Mouse (Mus musculus): Measurements from ENCODE around the gene Uchl4. TPM values are rescaled to one million over a fixed set of nuclear protein-coding genes. Genes with fewer than 3 reads are reported as not detected.
"Not testable (repeated sequence)": the region's sequence is repeated elsewhere in the genome, so short reads cannot be mapped to it uniquely, and the experiment has no call there.

The Uchl4 gene
- polyA plus RNA-seq (2012; rRNA removed), result 0.11 and 0.13 TPM in 2 replicates

DNA sequence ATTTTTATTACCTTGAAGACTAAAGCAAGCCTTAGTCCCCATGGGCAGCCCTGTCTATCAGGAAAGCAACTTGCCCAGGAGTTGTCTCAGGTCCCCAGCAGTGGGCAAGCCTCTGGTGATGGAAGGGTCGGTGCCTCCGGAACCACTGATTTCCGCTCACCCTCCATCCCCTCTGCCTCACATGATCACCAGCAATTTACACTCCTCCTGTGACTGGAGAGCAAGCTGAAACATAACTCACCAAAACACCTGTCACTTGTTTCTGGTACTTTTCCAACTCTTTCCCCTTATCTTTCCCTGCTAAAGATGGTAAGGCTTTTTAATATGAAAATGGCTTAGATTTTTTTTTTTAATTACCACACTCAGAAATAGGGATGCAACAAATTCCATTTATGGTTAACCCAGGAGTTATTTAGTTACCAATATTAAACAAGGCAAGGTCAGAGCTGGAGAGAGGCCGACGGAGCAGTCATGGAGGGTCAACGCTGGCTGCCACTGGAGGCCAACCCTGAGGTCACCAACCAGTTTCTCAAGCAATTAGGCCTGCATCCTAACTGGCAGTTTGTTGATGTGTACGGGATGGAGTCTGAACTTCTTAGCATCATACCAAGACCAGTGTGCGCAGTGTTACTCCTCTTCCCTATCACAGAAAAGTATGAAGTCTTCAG lies at the start of gene Uchl4:
Gene Uchl4, plus strand, starts transcription at position 434 of the 668 bp plus-strand sequence.
- 93% methylated on average over 8 of the region's 8 CpGs for WGBS
- Histone ChIP-seq H3K4me1 (ENCODE audit: control insufficient read depth, insufficient read depth, low read length) (0 out of 2 replicates have a peak, but pooled peaks cover 4% of the 10 kb centered on the region), H3K4me3 (replicated peaks; ENCODE audit: insufficient read depth, low read depth, low read length) (no peak within 1 kb of the TSS), H3K27ac (ENCODE audit: insufficient read depth, low read length) (no peak within 1 kb of the TSS), H3K27me3 (ENCODE audit: control insufficient read depth, insufficient read depth, low read length) (no peaks in the 10 kb centered on the region)
- DNase-seq, result no peak
- TF ChIP-seq POLR2A (IDR thresholded peaks at IDR 0.05; ENCODE audit: borderline replicate concordance, insufficient read depth, low read length) (no peak), CTCF (IDR thresholded peaks at IDR 0.05; ENCODE audit: borderline replicate concordance, insufficient read depth, low read depth, low read length) (no peak)

DNA sequence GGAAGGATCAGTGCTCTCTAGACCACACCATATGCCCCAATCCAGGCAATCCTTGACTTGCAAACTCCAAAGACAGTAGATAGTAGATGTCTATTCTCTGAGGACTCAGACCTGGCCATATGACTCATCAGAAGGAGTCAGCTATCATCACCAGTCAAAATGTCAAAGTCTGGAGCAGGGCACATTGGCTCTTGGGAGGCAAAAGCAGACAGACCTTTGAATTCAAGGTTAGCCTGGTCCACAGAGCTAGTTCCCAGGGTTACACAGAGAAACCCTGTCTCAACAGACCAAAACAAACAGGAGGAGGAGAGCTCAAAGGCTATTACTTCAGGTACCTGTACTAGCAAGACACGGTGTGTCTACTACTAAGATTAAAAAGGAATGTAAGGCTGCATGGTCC lies 41.1 kb upstream of the Uchl4 start:
- Histone ChIP-seq H3K4me3 (replicated peaks; ENCODE audit: insufficient read depth, low read depth, low read length) (no peak overlapping the region), H3K27ac (ENCODE audit: insufficient read depth, low read length) (no peak overlapping the region), H3K27me3 (ENCODE audit: control insufficient read depth, insufficient read depth, low read length) (no peaks in the 10 kb centered on the region), H3K4me1 (ENCODE audit: control insufficient read depth, insufficient read depth, low read length) (no peaks in the 10 kb centered on the region)
- TF ChIP-seq POLR2A (IDR thresholded peaks at IDR 0.05; ENCODE audit: borderline replicate concordance, insufficient read depth, low read length), result no peak
- TF ChIP-seq CTCF (IDR thresholded peaks at IDR 0.05; ENCODE audit: borderline replicate concordance, insufficient read depth, low read depth, low read length), result no peak
- no peak for DNase-seq
- WGBS, result 97% methylated on average over 1 of the region's 1 CpGs

DNA sequence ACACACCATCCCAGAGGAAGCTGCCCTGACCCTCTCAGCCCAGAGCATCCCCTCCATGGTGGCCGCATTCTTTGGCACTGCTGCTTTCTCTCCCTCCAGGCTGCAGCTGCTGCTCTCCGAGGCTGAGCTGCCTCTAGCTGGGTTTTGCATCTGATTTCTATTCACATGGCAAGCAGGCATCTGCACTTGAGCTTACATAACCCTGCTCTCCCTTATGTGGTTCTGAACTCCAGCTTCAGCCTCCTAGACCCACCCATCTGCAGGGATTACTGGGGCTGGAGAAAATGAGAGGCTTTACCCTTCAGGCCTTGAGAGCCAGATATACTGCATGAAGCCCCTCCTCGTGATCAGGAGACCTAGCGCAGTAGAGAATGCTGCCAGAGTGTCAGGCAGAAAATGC lies 39.4 kb upstream of the Uchl4 start:
- no peak overlapping the region for H3K27ac ChIP-seq (ENCODE audit: insufficient read depth, low read length)
- no peak for TF ChIP-seq CTCF (IDR thresholded peaks at IDR 0.05; ENCODE audit: borderline replicate concordance, insufficient read depth, low read depth, low read length)
- no peak for TF ChIP-seq POLR2A (IDR thresholded peaks at IDR 0.05; ENCODE audit: borderline replicate concordance, insufficient read depth, low read length)
- H3K4me1 ChIP-seq (ENCODE audit: control insufficient read depth, insufficient read depth, low read length), result no peaks in the 10 kb centered on the region
- H3K27me3 ChIP-seq (ENCODE audit: control insufficient read depth, insufficient read depth, low read length), result no peaks in the 10 kb centered on the region
- DNase-seq, result no peak
- no peak overlapping the region for H3K4me3 ChIP-seq (replicated peaks; ENCODE audit: insufficient read depth, low read depth, low read length)
- 55% methylated on average over 4 of the region's 4 CpGs for WGBS

DNA sequence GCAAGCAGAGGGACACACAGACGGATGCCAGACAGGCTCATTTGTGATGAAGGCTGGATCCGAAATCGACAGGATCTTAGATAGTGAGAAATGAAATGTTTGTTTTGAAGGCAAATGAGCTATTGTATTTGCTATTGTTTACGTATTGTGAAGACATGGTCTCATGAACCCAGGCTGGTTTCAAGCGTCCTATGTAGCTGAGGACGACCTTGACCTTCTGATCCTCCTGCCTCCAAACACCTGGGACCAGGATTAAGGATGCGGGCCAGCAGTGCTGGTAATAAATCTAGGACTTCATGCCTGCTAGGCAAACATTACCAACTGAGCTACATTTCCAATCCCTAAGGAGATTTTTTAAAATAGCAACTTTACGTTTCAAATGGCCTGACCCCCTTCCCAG lies 37.5 kb upstream of the Uchl4 start:
- H3K4me3 ChIP-seq (replicated peaks; ENCODE audit: insufficient read depth, low read depth, low read length), result no peak overlapping the region
- no peaks in the 10 kb centered on the region for H3K27me3 ChIP-seq (ENCODE audit: control insufficient read depth, insufficient read depth, low read length)
- TF ChIP-seq CTCF (IDR thresholded peaks at IDR 0.05; ENCODE audit: borderline replicate concordance, insufficient read depth, low read depth, low read length) (no peak), POLR2A (IDR thresholded peaks at IDR 0.05; ENCODE audit: borderline replicate concordance, insufficient read depth, low read length) (no peak)
- no peaks in the 10 kb centered on the region for H3K4me1 ChIP-seq (ENCODE audit: control insufficient read depth, insufficient read depth, low read length)
- DNase-seq, result no peak
- no peak overlapping the region for H3K27ac ChIP-seq (ENCODE audit: insufficient read depth, low read length)
- 95% methylated on average over 8 of the region's 8 CpGs for WGBS

DNA sequence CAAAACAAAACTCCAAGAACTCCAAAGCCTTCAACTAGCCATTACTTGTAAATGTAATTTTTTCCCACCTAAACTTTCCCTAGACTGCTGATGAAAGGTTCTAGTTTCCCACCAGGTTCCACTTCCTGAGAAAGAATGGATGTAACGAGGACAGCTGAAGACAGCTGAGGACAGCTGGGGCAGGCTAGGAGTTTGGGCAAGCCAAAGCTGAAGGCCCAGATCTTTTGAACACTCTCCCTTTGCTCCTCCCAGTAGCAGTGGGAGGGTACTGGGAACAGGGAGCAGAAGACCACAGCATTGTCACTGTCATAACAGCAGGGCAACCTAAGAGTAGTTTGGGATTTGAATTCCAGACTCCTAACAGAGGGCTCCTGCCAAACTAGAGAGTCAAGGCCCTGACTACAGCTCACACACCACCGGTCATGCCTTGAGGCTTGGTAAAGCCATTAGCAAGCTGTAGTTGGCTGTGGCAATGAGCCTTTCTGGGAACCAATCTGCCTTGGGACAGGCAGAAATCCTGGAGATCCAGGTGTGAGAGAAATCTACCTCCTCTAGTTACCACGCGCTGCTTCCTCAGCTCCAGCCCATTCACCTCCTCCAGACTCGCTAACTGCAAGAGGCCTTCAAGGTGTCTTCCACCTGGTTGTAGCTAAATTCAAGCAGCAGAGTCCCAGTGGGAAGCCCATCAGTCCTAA lies 36.8 kb upstream of the Uchl4 start:
- Histone ChIP-seq H3K27ac (ENCODE audit: insufficient read depth, low read length) (no peak overlapping the region), H3K4me1 (ENCODE audit: control insufficient read depth, insufficient read depth, low read length) (no peaks in the 10 kb centered on the region), H3K27me3 (ENCODE audit: control insufficient read depth, insufficient read depth, low read length) (no peaks in the 10 kb centered on the region), H3K4me3 (replicated peaks; ENCODE audit: insufficient read depth, low read depth, low read length) (no peak overlapping the region)
- no peak for TF ChIP-seq CTCF (IDR thresholded peaks at IDR 0.05; ENCODE audit: borderline replicate concordance, insufficient read depth, low read depth, low read length)
- no peak for TF ChIP-seq POLR2A (IDR thresholded peaks at IDR 0.05; ENCODE audit: borderline replicate concordance, insufficient read depth, low read length)
- 92% methylated on average over 5 of the region's 5 CpGs for WGBS
- DNase-seq, result no peak

DNA sequence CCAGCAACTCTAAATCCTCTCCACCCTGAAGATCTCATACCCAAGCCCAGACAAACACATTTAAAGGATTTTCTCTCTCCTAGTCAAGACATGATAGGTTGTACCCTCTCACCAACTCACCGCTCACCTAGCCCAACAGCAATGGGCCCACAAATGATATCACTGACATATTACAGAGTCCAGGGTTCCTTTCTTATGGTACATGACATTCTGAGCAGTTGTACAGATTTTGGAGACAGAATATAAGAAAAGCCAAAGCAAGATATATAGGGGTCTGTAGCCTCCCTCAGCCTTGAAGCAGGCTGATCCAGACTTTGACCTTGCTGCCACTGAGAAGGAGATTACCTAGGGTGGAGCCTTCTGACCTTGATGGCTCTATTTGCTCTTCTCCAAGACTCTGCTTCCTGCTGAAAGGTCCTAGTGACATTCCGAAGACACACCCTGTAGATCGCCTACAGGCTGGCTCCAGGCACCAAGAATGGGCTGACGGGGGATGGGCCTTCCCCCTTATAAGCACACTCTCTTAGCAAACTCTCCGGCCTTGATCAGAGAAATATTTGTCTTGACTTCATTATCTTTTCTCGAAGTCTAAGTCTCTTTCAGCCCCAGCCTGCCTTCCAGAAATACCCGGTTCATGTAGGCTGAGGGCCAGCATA lies 36.1 kb upstream of the Uchl4 start:
- H3K4me3 ChIP-seq (replicated peaks; ENCODE audit: insufficient read depth, low read depth, low read length); H3K27ac ChIP-seq (ENCODE audit: insufficient read depth, low read length); H3K27me3 ChIP-seq (ENCODE audit: control insufficient read depth, insufficient read depth, low read length); H3K4me1 ChIP-seq (ENCODE audit: control insufficient read depth, insufficient read depth, low read length); DNase-seq: not testable (repeated sequence)
- 90% methylated on average over 7 of the region's 7 CpGs for WGBS

DNA sequence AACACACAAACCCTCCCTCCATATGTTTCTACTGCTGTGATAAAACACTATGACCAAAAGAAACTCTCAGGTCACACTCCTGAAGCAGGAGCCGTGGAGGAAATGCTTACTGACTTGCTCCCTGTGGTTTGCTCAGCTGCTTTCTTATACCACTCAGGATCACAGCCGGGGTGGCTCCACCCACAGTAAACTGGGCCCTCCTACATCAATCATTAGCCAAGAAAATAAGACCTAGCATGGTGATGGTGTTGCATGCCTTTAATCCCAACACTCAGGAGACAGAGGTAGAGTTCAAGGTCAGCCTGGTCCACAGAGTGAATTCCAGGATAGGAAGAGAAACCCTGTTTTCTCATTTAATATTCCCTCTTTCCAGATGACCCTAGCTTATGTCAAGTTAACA lies 35.1 kb upstream of the Uchl4 start:
- Histone ChIP-seq H3K4me3 (replicated peaks; ENCODE audit: insufficient read depth, low read depth, low read length) (no peak overlapping the region), H3K27ac (ENCODE audit: insufficient read depth, low read length) (no peak overlapping the region), H3K4me1 (ENCODE audit: control insufficient read depth, insufficient read depth, low read length) (no peaks in the 10 kb centered on the region), H3K27me3 (ENCODE audit: control insufficient read depth, insufficient read depth, low read length) (no peaks in the 10 kb centered on the region)
- DNase-seq, result no peak
- TF ChIP-seq POLR2A (IDR thresholded peaks at IDR 0.05; ENCODE audit: borderline replicate concordance, insufficient read depth, low read length), result no peak
- TF ChIP-seq CTCF (IDR thresholded peaks at IDR 0.05; ENCODE audit: borderline replicate concordance, insufficient read depth, low read depth, low read length), result no peak
- WGBS, result 43% methylated on average over 2 of the region's 2 CpGs

DNA sequence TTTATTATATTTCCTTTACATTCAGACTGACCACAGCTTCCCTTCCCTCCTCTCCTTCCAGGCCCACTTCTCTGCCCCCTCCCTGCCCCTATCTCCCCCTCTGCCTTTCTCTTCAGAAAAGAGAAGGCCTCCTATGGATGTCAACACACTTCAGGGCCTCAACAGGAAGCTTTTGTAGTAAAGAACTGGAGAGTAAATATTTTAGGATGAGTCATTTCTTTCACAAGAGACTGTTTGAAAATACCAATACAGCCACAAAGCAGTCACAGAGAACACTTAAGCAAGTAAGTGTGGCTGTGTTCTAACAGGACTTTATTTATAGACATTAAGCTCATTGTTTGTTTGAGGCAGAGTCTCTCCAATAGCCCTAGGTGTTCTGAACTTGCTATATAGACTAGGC lies 32.7 kb upstream of the Uchl4 start:
- H3K4me3 ChIP-seq (replicated peaks; ENCODE audit: insufficient read depth, low read depth, low read length), result no peak overlapping the region
- H3K4me1 ChIP-seq (ENCODE audit: control insufficient read depth, insufficient read depth, low read length), result no peaks in the 10 kb centered on the region
- TF ChIP-seq POLR2A (IDR thresholded peaks at IDR 0.05; ENCODE audit: borderline replicate concordance, insufficient read depth, low read length) (no peak), CTCF (IDR thresholded peaks at IDR 0.05; ENCODE audit: borderline replicate concordance, insufficient read depth, low read depth, low read length) (no peak)
- H3K27me3 ChIP-seq (ENCODE audit: control insufficient read depth, insufficient read depth, low read length), result no peaks in the 10 kb centered on the region
- no peak overlapping the region for H3K27ac ChIP-seq (ENCODE audit: insufficient read depth, low read length)
- no peak for DNase-seq
